Mouse (Mus musculus) embryonic facial prominence, embryonic 13.5 days (tissue): ENCODE measurements at regions not wholly inside any gene's neighbourhood (a gene's known extent, or its start where the extent isn't known, plus 50 kb on each side); places are given as distances from the start of the nearest gene placed in this dataset.

Source experiments
- ATAC-seq: fragments of 200-750 bp; cut with Nextera tagmentation; 2 replicates; pipeline ENCODE4 v1.8.0; 2017; ENCODE audit warnings: low read depth; ENCODE audit not compliant: insufficient number of reproducible peaks, insufficient read depth, low FRiP score, low TSS enrichment
- H3K27ac ChIP-seq: fragments of 300-500 bp; sonication (generic); 2 replicates; pipeline ENCODE4 v1.5.1; 2015; ENCODE audit warnings: moderate library complexity, mild to moderate bottlenecking, inconsistent platforms
- H3K27me3 ChIP-seq: fragments of 300-500 bp; sonication (generic); 2 replicates; pipeline ENCODE4 v1.6.1; 2015; ENCODE audit warnings: mild to moderate bottlenecking, inconsistent platforms
- H3K36me3 ChIP-seq: fragments of 300-500 bp; sonication (generic); 2 replicates; pipeline ENCODE4 v1.6.1; 2015; ENCODE audit warnings: mild to moderate bottlenecking, inconsistent platforms
- H3K4me1 ChIP-seq: fragments of 300-500 bp; sonication (generic); 2 replicates; pipeline ENCODE4 v1.6.1; 2015; ENCODE audit warnings: inconsistent platforms
- H3K4me2 ChIP-seq: fragments of 300-500 bp; sonication (generic); 2 replicates; pipeline ENCODE4 v1.6.1; 2015; ENCODE audit warnings: moderate library complexity, mild to moderate bottlenecking, inconsistent platforms
- H3K4me3 ChIP-seq: fragments of 300-500 bp; sonication (generic); 2 replicates; pipeline ENCODE4 v1.5.1; 2015; ENCODE audit warnings: mild to moderate bottlenecking, inconsistent platforms
- H3K9ac ChIP-seq: fragments of 300-500 bp; sonication (generic); 2 replicates; pipeline ENCODE4 v1.6.1; 2015; ENCODE audit warnings: mild to moderate bottlenecking, inconsistent platforms
- H3K9me3 ChIP-seq: fragments of 300-500 bp; sonication (generic); 2 replicates; pipeline ENCODE4 v1.6.1; 2016; ENCODE audit warnings: inconsistent platforms
- WGBS: fragments of 180-500 bp; shearing (Covaris S2); methylation state at CpG from one replicate; pipeline ENCODE4 v1.1.7; 2015; ENCODE audit warnings: mixed read lengths; 5-methylcytosine and 5-hydroxymethylcytosine counted together

DNA sequence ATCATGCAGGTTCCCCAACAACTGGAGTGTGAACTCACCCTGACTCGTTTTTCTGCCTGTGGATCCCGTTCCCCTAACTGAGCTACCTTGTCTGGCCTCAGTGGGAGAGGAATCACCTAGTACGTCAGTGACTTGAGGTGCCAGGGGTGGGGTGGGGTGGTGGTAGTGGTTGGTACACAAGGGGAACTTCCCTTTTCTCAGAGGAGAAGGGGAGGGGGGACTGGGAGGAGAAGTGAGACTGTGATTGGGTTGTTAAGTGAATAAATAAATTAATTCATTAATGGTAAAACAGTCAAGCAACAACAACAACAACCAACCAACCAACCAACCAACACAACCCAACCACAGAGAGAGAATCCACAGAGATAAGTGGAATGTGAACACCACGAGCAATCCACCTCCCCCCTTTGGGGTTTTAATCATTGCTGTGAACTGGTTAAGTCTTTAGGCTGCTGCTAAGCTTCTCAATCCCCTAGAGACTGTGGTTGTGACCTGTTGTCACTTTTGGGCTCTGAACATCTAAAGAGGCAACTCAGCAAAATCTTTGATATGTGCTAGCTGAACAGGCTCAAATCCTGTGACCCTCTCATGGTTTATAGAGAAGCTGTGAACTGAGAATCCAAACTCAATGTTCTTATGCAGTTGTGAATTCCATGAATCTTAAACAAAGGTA lies 111.0 kb upstream of the Fbxo11 start:
- Histone ChIP-seq H3K4me1 (no peaks in the 10 kb centered on the region), H3K27ac (no peak overlapping the region), H3K9me3 (no peaks in the 10 kb centered on the region), H3K27me3 (0 out of 2 replicates have a peak, but pooled peaks cover 3% of the 10 kb centered on the region), H3K4me3 (no peak overlapping the region), H3K9ac (no peak overlapping the region), H3K4me2 (no peak overlapping the region), H3K36me3 (no peaks in the 10 kb centered on the region)
- no peak for ATAC-seq
- WGBS, result 83% methylated on average over 4 of the region's 4 CpGs

- WGBS, result 83% methylated on average over 5 of the region's 5 CpGs
- Histone ChIP-seq H3K27me3 (no peaks in the 10 kb centered on the region), H3K9me3 (no peaks in the 10 kb centered on the region)
Measured at GRCm38 (mm10) chr17:88190735-88191134, 125.6 kb upstream of the Fbxo11 start.

GRCm38 (mm10) chr17:88191444-88191843 lies 126.4 kb upstream of the Fbxo11 start:
- no peak overlapping the region for H3K27ac ChIP-seq
- ATAC-seq, result no peak
- no peaks in the 10 kb centered on the region for H3K27me3 ChIP-seq
- WGBS, result 87% methylated on average over 2 of the region's 2 CpGs
- H3K4me1 ChIP-seq, result peaks cover 5% of the 10 kb centered on the region; the same call in 1 of the 2 replicates
- no peaks in the 10 kb centered on the region for H3K9me3 ChIP-seq
- H3K9ac ChIP-seq, result no peak overlapping the region
- no peak overlapping the region for H3K4me2 ChIP-seq
- H3K4me3 ChIP-seq, result no peak overlapping the region
- H3K36me3 ChIP-seq, result no peaks in the 10 kb centered on the region

More at GRCm38 (mm10) chr17:88190735-88191134, 125.6 kb upstream of the Fbxo11 start:
- ATAC-seq, result no peak
- no peak overlapping the region for H3K27ac ChIP-seq
- no peak overlapping the region for H3K9ac ChIP-seq
- H3K4me1 ChIP-seq, result peaks cover 5% of the 10 kb centered on the region; the same call in 1 of the 2 replicates
- H3K36me3 ChIP-seq, result no peaks in the 10 kb centered on the region
- no peak overlapping the region for H3K4me2 ChIP-seq
- no peak overlapping the region for H3K4me3 ChIP-seq

DNA sequence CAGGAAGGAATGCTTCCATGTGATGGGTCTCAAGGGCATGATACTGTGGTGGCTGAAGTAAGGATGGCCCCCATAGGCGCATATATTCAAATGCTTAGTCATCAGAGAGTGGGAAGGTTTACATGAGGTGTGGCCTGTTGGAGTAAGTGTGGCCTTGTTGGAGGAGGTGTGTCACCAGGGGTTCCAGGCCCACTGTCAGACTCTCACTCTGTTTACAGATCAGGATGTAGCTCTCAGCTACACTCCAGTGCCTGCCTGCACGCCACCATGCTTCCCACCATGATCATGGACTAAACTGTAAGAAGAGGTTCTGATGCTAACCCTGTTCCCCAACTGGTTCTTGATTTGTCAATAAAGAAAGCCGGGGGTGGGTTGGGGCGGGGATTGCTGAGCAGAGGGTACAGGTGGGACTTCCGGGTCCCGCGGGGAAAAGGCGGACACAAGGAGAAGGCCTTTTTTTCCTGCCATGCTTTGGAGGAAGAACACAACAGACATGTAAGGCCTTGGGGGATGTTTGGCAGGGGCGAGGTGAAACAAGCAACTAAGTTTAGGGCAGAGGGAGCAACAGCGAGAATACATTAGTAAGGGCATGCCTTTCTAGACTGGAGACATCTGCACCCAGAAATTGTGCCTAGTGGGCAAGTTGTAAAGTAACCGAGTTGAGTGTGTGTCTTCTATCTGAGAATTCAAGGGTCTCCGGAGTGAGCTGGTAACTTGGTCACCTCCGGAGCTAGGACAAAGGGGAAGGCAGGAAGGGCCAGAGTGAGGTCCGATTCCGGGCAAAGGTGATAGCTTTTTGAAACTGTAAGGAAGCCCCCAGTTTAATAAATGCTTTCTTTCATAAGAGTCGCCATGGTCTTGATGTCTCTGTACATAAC lies 127.1 kb upstream of the Fbxo11 start:
- Histone ChIP-seq H3K9me3 (no peaks in the 10 kb centered on the region), H3K36me3 (no peaks in the 10 kb centered on the region), H3K9ac (no peak overlapping the region), H3K27me3 (no peaks in the 10 kb centered on the region), H3K4me2 (no peak overlapping the region), H3K4me3 (no peak overlapping the region), H3K27ac (no peak overlapping the region), H3K4me1 (peaks cover 5% of the 10 kb centered on the region; the same call in 1 of the 2 replicates)
- ATAC-seq, result no peak
- 92% methylated on average over 16 of the region's 16 CpGs for whole genome bisulfite sequencing

DNA sequence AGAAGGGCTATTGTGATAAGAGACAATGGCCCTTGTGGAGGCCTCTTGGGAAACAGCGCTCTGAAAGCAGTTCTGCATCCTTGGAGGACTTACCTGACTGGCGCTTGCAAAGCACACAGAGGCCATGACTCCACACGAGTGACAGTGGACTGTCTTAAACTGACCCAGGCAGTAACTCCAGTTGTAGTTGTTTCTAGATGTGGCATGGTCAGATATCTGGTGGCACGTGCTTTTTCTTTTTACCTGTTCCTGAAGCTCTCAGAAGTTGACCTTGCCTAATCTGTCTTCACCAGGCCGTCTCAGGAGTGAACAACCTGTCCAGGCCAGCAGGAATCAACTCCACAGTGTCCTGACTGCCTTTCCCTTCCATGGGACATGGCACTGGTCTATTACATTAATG lies 129.6 kb upstream of the Fbxo11 start:
- 85% methylated on average over 5 of the region's 5 CpGs for WGBS
- Histone ChIP-seq H3K27me3 (no peaks in the 10 kb centered on the region), H3K9me3 (no peaks in the 10 kb centered on the region), H3K36me3 (no peaks in the 10 kb centered on the region), H3K4me2 (no peak overlapping the region), H3K9ac (no peak overlapping the region), H3K4me3 (no peak overlapping the region), H3K27ac (no peak overlapping the region), H3K4me1 (peaks cover 5% of the 10 kb centered on the region; the same call in 1 of the 2 replicates)
- ATAC-seq, result no peak

- no peak overlapping the region for H3K9ac ChIP-seq
- H3K4me1 ChIP-seq, result peaks cover 5% of the 10 kb centered on the region; the same call in 1 of the 2 replicates
- no peak overlapping the region for H3K27ac ChIP-seq
- H3K27me3 ChIP-seq, result no peaks in the 10 kb centered on the region
- H3K9me3 ChIP-seq, result no peaks in the 10 kb centered on the region
- WGBS, result 64% methylated on average over 2 of the region's 2 CpGs
- H3K4me3 ChIP-seq, result no peak overlapping the region
- no peak overlapping the region for H3K4me2 ChIP-seq
- no peak for ATAC-seq
- no peaks in the 10 kb centered on the region for H3K36me3 ChIP-seq
Measured at GRCm38 (mm10) chr17:88195303-88195702, 130.2 kb upstream of the Fbxo11 start.

DNA sequence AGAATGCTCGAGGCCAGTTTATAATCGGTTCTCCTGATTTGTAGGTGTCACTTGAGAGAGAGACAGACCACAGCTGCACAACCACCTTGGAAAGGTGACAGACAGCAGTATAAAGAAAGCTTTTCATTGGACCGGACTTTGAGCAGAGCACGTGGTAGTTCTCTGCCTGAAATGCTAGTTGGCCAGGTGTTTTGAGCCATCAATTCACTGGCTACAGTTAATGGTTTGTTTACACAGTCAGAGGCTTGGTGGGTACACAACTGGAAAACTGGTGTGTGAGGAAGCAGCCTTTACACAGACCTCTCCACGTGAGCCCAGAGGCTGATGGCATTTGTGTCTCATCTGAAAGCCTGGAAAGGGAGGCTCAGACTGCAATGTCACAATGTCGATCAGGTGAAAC lies 130.8 kb upstream of the Fbxo11 start:
- no peak for ATAC-seq
- Histone ChIP-seq H3K27ac (no peak overlapping the region), H3K27me3 (no peaks in the 10 kb centered on the region), H3K4me2 (no peak overlapping the region), H3K36me3 (no peaks in the 10 kb centered on the region), H3K4me3 (no peak overlapping the region), H3K9ac (no peak overlapping the region), H3K4me1 (peaks cover 5% of the 10 kb centered on the region; the same call in 1 of the 2 replicates), H3K9me3 (no peaks in the 10 kb centered on the region)
- 83% methylated on average over 6 of the region's 6 CpGs for WGBS

DNA sequence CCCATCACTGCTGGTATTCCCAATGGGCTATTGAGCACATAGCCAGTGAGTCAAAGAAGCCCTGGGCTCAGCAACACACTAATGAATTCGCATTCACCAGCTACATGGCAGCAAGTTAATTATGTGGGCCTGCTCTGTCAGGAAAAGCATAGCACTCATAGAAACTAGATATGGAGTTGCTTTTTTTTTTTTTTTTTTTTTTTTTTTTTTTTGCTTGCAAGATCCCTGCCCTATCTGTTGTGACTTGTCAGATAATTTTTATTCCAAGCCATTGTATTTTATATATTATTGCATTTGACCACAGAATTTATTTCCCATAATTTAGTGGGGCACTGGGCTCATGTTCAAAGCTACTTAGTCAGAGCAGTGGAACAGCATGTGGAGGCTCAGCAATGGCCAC lies 131.2 kb upstream of the Fbxo11 start:
- no peak overlapping the region for H3K4me3 ChIP-seq
- H3K36me3 ChIP-seq, result no peaks in the 10 kb centered on the region
- no peaks in the 10 kb centered on the region for H3K27me3 ChIP-seq
- H3K9ac ChIP-seq, result no peak overlapping the region
- peaks cover 5% of the 10 kb centered on the region; the same call in 1 of the 2 replicates for H3K4me1 ChIP-seq
- no peak overlapping the region for H3K4me2 ChIP-seq
- H3K27ac ChIP-seq, result no peak overlapping the region
- no peak for ATAC-seq
- H3K9me3 ChIP-seq, result no peaks in the 10 kb centered on the region
- 75% methylated on average over 1 of the region's 1 CpGs for WGBS

DNA sequence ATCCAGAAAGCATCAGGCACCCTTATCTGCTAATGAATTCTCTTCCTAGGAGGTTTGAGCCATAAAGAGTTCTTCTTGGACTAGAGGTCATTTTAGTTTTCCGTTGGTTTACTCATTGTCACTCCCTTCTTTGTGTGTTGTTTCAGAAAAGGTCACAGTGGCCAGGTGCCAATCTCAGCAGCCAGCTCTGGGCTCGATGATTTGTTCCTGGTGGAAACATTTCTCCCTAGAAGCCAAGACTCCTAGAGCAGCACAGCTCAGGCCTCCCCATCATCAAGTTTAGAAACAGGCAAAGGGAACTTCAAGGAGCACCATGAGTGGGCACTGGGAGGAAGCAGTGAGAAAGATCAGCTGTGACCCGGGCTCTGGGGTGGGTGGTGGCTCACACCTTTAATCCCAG lies 132.3 kb upstream of the Fbxo11 start:
- H3K4me1 ChIP-seq, result peaks cover 5% of the 10 kb centered on the region; the same call in 1 of the 2 replicates
- 74% methylated on average over 3 of the region's 3 CpGs for WGBS
- ATAC-seq, result no peak

GRCm38 (mm10) chr17:88201249-88201970 lies 136.3 kb upstream of the Fbxo11 start:
- H3K4me1 ChIP-seq, result no peaks in the 10 kb centered on the region
- ATAC-seq, result no peak
- 76% methylated on average over 12 of the region's 12 CpGs for WGBS
- no peak overlapping the region for H3K4me2 ChIP-seq
- no peak overlapping the region for H3K27ac ChIP-seq
- no peaks in the 10 kb centered on the region for H3K9me3 ChIP-seq
- H3K4me3 ChIP-seq, result no peak overlapping the region
- no peak overlapping the region for H3K9ac ChIP-seq
- no peaks in the 10 kb centered on the region for H3K36me3 ChIP-seq
- H3K27me3 ChIP-seq, result no peaks in the 10 kb centered on the region

More for the DNA sequence above, 132.3 kb upstream of the Fbxo11 start:
- Histone ChIP-seq H3K27me3 (no peaks in the 10 kb centered on the region), H3K4me2 (no peak overlapping the region), H3K27ac (no peak overlapping the region), H3K9me3 (no peaks in the 10 kb centered on the region), H3K9ac (no peak overlapping the region), H3K36me3 (no peaks in the 10 kb centered on the region), H3K4me3 (no peak overlapping the region)

- Histone ChIP-seq H3K4me1 (no peaks in the 10 kb centered on the region), H3K9ac (no peak overlapping the region), H3K36me3 (no peaks in the 10 kb centered on the region), H3K4me2 (no peak overlapping the region), H3K27ac (no peak overlapping the region), H3K4me3 (no peak overlapping the region), H3K27me3 (no peaks in the 10 kb centered on the region), H3K9me3 (no peaks in the 10 kb centered on the region)
- no peak for ATAC-seq
- 82% methylated on average over 4 of the region's 4 CpGs for WGBS
Measured at GRCm38 (mm10) chr17:88202214-88202613, 137.1 kb upstream of the Fbxo11 start.
